Mouse (Mus musculus) liver, embryonic 14.5 days (tissue): ENCODE results near the gene Npat. TPM values are rescaled to one million over a fixed set of nuclear protein-coding genes. Genes with fewer than 3 reads are reported as not detected.
A peak's percentile ranks its signal among the peaks of the same experiment; 100 is the strongest.

Experiments used
- ATAC-seq: fragments of 200-750 bp; cut with Nextera tagmentation; 2 replicates; pipeline ENCODE4 v1.8.0; 2017; ENCODE audit warnings: moderate number of reproducible peaks, mild to moderate bottlenecking, moderate library complexity; ENCODE audit not compliant: insufficient read depth
- DNase-seq, 3 experiments: peaks; one replicate each; pipeline ENCODE4 v3.0.0-alpha.2; 2012 to 2013; ENCODE audit warnings: low read depth in 3 of 3, low spot score in 3 of 3
- H3K27ac ChIP-seq: fragments of 300-500 bp; sonication (generic); 2 replicates; pipeline ENCODE4 v1.5.1; 2014; ENCODE audit warnings: moderate library complexity, mild to moderate bottlenecking, control low read depth, inconsistent platforms
- H3K27me3 ChIP-seq: fragments of 300-500 bp; sonication (generic); 2 replicates; pipeline ENCODE4 v1.6.1; 2014; ENCODE audit warnings: mild to moderate bottlenecking, low read length, moderate library complexity; ENCODE audit not compliant: control insufficient read depth, insufficient read depth
- H3K36me3 ChIP-seq: fragments of 300-500 bp; sonication (generic); replicated peaks from 2 replicates; pipeline ENCODE4 v1.6.1; 2014; ENCODE audit warnings: low read depth; ENCODE audit not compliant: control insufficient read depth, insufficient read depth
- H3K4me1 ChIP-seq, 2 experiments: fragments of 200-500 bp in 1 of 2; fragments of 300-500 bp in 1 of 2; sonication (generic) in 1 of 2; replicated peaks; 2 replicates each; pipeline ENCODE4 v1.6.1; 2012 to 2014; ENCODE audit warnings: antibody characterized with exemption in 1 of 2, inconsistent platforms in 1 of 2, low read length in 1 of 2; ENCODE audit not compliant: control insufficient read depth in 2 of 2, insufficient read depth in 2 of 2
- H3K4me2 ChIP-seq: fragments of 300-500 bp; sonication (generic); 2 replicates; pipeline ENCODE4 v1.6.1; 2014; ENCODE audit warnings: low read depth, mild to moderate bottlenecking, control low read depth, moderate library complexity
- H3K4me3 ChIP-seq, 2 experiments: fragments of 200-500 bp in 1 of 2; fragments of 300-500 bp in 1 of 2; sonication (generic) in 1 of 2; 2 replicates each; pipeline ENCODE4 v1.5.1; 2012 to 2014; ENCODE audit warnings: low read depth in 2 of 2, low read length in 2 of 2, mild to moderate bottlenecking in 2 of 2, control low read depth in 1 of 2, inconsistent platforms in 1 of 2, moderate library complexity in 1 of 2; ENCODE audit not compliant: insufficient read depth in 1 of 2
- H3K9ac ChIP-seq: fragments of 300-500 bp; sonication (generic); replicated peaks from 2 replicates; pipeline ENCODE4 v1.6.1; 2014; ENCODE audit warnings: mild to moderate bottlenecking, control low read depth, moderate library complexity
- H3K9me3 ChIP-seq: fragments of 300-500 bp; sonication (generic); 2 replicates; pipeline ENCODE4 v1.6.1; 2016; ENCODE audit warnings: low read length, mixed read lengths; ENCODE audit not compliant: control insufficient read depth
- CTCF ChIP-seq: IDR thresholded peaks from 2 replicates; pipeline ENCODE4 v1.5.1; 2016; ENCODE audit warnings: antibody characterized with exemption, low read depth, control low read depth
- EP300 ChIP-seq: IDR thresholded peaks from 2 replicates; pipeline ENCODE4 v1.6.1; 2016; ENCODE audit warnings: antibody characterized with exemption, low read depth
- WGBS: fragments of 180-500 bp; shearing (Covaris S2); extraction: QIAGEN DNeasy Blood & Tissue Kit; methylation state at CpG from one replicate; pipeline ENCODE4 v1.1.7; 2014; ENCODE audit not compliant: insufficient replicate concordance; 5-methylcytosine and 5-hydroxymethylcytosine counted together
- polyA plus RNA-seq, 2 experiments: library from polyadenylated mRNA; depleted of rRNA in 1 of 2; stranded (reverse) in 1 of 2; unstranded in 1 of 2; fragments of >200 nt; fragmentation: Nextera tagmentation in 1 of 2; extraction: Ambion mirVana in 1 of 2; gene quantifications; 2 replicates each; pipeline versions ENCODE4 v1.2.1 to v1.2.3; 2012 to 2014

Gene Npat
- polyA plus RNA-seq (2012; rRNA removed) (3.7 and 5.1 TPM in 2 replicates), polyA plus RNA-seq (2014; fragmentation: Nextera tagmentation; extraction: Ambion mirVana) (10.3 and 10.4 TPM in 2 replicates)

DNA sequence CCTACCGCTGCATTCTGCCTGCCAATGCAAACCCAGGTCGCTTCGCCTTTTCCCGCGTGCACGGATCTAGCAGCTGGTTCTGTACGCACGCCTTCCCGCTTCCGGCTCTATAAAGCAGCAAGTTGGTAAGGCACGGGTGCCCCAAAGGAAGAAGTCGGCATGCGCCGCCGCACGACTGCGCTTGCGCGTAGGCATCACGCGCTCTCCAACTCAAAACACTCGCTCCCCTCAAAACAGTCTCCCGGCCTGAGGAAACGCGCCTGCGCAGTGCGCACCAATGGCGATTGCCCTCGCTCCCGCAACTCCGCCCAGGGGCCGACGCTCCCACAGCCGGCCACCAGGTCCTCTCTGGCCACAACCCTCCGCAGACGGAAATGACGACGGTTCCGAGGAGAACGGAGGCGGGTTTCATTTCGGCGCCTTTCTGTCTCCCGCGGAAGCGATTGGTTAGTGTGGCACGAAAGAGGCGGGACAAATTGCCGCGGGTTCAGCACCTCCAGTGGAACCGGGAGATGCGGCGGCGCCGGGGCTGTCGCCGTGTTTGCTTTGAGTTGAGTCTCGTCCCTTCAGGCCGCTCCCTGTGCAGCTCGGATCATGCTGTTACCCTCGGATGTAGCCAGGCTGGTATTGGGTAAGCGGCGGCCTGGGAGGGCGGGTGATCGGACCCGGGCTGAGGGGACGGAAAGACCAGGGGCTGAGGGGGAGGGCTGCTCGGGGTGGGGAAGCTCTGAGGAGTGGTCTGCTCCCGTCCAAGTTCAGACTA is at the start of gene Npat, which contains the start of gene Atm:
Npat (plus strand) TSS at position 490 of the 763 bp plus-strand sequence.
Atm (minus strand) TSS at position 183 of the 763 bp plus-strand sequence.
- peak; percentile 98 for ATAC-seq
- Histone ChIP-seq H3K4me3 (peak within 1 kb of the TSS; percentile 83 to 95), H3K36me3 (no peaks in the 10 kb centered on the region; the same call in 1 of the 2 replicates), H3K9ac (peak within 1 kb of the TSS; percentile 96), H3K9me3 (no peaks in the 10 kb centered on the region), H3K4me1 (peaks cover 0 to 4% of the 10 kb centered on the region in 2 experiments; a peak in 3 of 4 replicates), H3K27ac (peak within 1 kb of the TSS; percentile 68), H3K27me3 (no peaks in the 10 kb centered on the region), H3K4me2 (peak within 1 kb of the TSS; percentile 96)
- peak; percentile 99 for DNase-seq
- WGBS, result under 1% methylated on average over 69 of the region's 69 CpGs
- 0 out of 2 replicates have a peak, but pooled peaks have one; percentile 20 for TF ChIP-seq EP300
- TF ChIP-seq CTCF, result peak; percentile 60

DNA sequence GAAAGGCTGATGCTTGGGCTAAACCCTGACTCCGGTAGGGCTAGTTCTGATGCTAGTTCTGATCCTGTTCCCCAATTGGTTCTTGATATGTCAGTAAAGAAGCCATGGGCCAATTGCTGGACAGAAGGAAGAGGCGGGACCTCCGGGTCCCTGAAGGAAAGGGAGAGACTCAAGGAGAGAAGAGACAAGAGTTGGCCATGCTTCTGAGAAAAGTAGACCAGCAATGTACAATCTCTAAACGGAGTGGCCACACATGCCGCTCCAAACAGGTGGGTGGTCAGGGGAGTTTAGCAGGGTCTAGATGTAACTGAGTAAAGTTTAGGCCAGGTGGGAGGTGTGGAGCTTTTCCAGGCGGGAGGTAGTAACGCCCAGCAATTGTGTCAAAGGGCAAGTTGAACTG is 28.8 kb upstream of the Npat start:
- 0 out of 4 replicates have a peak overlapping the region, but pooled peaks of 1 of the 2 experiments have one; percentile 13 for H3K4me3 ChIP-seq
- H3K27me3 ChIP-seq, result no peaks in the 10 kb centered on the region
- 76% methylated on average over 7 of the region's 7 CpGs for WGBS
- no peaks in the 10 kb centered on the region for H3K9me3 ChIP-seq
- peak in 2 of 3 experiments; percentile 1 to 2 for DNase-seq
- no peak overlapping the region for H3K4me2 ChIP-seq
- H3K27ac ChIP-seq, result no peak overlapping the region
- no peaks in the 10 kb centered on the region for H3K4me1 ChIP-seq
- TF ChIP-seq EP300, result no peak
- TF ChIP-seq CTCF, result no peak
- no peak for ATAC-seq
- H3K36me3 ChIP-seq, result no peaks in the 10 kb centered on the region
- no peak overlapping the region for H3K9ac ChIP-seq

DNA sequence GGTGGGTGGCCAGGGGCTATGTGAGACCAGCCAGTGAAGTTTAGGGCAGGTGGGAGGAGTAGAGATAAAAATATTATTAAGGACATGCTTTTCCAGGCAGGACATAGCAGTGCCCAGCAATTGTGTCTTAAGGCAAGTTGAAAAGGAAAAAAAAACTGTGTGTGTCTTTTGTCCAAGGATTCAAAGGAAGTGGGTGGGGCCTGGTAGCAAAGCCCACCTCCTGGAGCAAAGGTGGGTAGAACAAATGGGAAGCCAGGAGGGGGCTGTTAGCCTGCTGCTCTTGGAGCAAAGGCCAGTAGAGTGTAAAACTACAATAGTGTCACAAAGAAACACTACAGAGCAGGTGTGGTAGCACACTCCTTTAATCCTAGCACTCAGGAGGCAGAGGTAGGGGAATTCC is 22.8 kb upstream of the Npat start:
- H3K27ac ChIP-seq, result no peak overlapping the region
- H3K4me3 ChIP-seq, result no peak overlapping the region
- H3K9me3 ChIP-seq, result no peaks in the 10 kb centered on the region
- H3K9ac ChIP-seq, result no peak overlapping the region
- no peak overlapping the region for H3K4me2 ChIP-seq
- TF ChIP-seq EP300 (no peak), CTCF (no peak)
- no peaks in the 10 kb centered on the region for H3K36me3 ChIP-seq
- H3K4me1 ChIP-seq, result no peaks in the 10 kb centered on the region
- H3K27me3 ChIP-seq, result no peaks in the 10 kb centered on the region
- DNase-seq (no peak), ATAC-seq (no peak)

DNA sequence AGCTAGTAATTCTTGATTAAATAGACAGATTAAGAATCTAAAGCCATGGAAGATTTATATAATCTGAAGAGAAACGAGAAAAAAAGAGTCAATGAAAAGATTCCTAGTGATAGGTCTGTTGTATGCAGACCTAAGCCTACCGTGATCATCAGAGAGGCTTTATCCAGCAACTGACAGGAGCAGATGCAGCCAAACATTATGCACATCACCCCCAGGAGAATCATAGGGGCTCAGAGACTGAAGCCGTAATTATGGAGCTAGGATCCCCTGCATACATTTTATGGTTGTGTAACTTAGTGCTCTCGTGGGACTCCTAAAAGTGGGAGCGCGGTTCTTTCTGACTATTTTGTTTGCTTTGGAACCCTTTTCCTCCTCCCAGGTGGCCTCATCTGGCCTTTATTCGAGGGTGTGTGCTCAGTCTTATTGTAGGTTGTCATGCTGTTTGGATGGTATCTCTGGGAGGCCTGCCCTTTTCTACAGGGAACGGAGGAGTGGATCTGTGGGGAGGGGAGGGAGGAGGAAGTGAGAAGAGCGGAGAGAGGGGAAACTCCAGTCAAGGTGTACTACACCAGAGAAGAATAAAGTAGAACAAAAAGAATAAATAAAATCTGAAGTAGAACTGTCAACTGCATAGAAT is 19.4 kb upstream of the Npat start:
- Histone ChIP-seq H3K4me2 (no peak overlapping the region), H3K4me1 (no peaks in the 10 kb centered on the region; a peak in 1 of 4 replicates), H3K9me3 (no peaks in the 10 kb centered on the region), H3K36me3 (no peaks in the 10 kb centered on the region; the same call in 1 of the 2 replicates), H3K4me3 (no peak overlapping the region), H3K9ac (no peak overlapping the region), H3K27ac (no peak overlapping the region), H3K27me3 (no peaks in the 10 kb centered on the region)
- 72% methylated on average over 9 of the region's 9 CpGs for WGBS
- no peak for TF ChIP-seq CTCF
- no peak for TF ChIP-seq EP300
- DNase-seq (no peak), ATAC-seq (no peak)
